Mouse (Mus musculus) midbrain, embryonic 12.5 days (tissue): ENCODE measurements around the gene Morn1. TPM values are rescaled to one million over a fixed set of nuclear protein-coding genes. Genes with fewer than 3 reads are reported as not detected.

ENCODE experiments used
- ATAC-seq: fragments of 200-750 bp; cut with Nextera tagmentation; 2 replicates; pipeline ENCODE4 v1.8.0; 2017; ENCODE audit warnings: low read depth, moderate TSS enrichment, moderate library complexity; ENCODE audit not compliant: low FRiP score
- H3K27ac ChIP-seq: fragments of 300-500 bp; sonication (generic); replicated peaks from 2 replicates; pipeline ENCODE4 v1.5.1; 2016; ENCODE audit warnings: mild to moderate bottlenecking
- H3K27me3 ChIP-seq: fragments of 300-500 bp; sonication (generic); 2 replicates; pipeline ENCODE4 v1.6.1; 2016; ENCODE audit warnings: mild to moderate bottlenecking
- H3K36me3 ChIP-seq: fragments of 300-500 bp; sonication (generic); 2 replicates; pipeline ENCODE4 v1.6.1; 2016
- H3K4me1 ChIP-seq: fragments of 300-500 bp; sonication (generic); 2 replicates; pipeline ENCODE4 v1.6.1; 2016
- H3K4me2 ChIP-seq: fragments of 300-500 bp; sonication (generic); replicated peaks from 2 replicates; pipeline ENCODE4 v1.6.1; 2016; ENCODE audit warnings: mild to moderate bottlenecking, moderate library complexity
- H3K4me3 ChIP-seq: fragments of 300-500 bp; sonication (generic); 2 replicates; pipeline ENCODE4 v1.5.1; 2016; ENCODE audit warnings: mild to moderate bottlenecking
- H3K9ac ChIP-seq: fragments of 300-500 bp; sonication (generic); replicated peaks from 2 replicates; pipeline ENCODE4 v1.6.1; 2016; ENCODE audit warnings: mild to moderate bottlenecking, moderate library complexity
- H3K9me3 ChIP-seq: fragments of 300-500 bp; sonication (generic); 2 replicates; pipeline ENCODE4 v1.6.1; 2016; ENCODE audit warnings: mild to moderate bottlenecking
- WGBS: fragments of 180-500 bp; shearing (Covaris S2); methylation state at CpG from one replicate; pipeline ENCODE4 v1.1.7; 2016; 5-methylcytosine and 5-hydroxymethylcytosine counted together
- polyA plus RNA-seq: library from polyadenylated mRNA; unstranded; fragments of >200 nt; fragmentation: Nextera tagmentation; extraction: Ambion mirVana; gene quantifications from 2 replicates; pipeline ENCODE4 v1.2.1, GENCODE M21; 2016

Morn1 gene
- polyA plus RNA-seq, result 5.6 and 5.7 TPM in 2 replicates

DNA sequence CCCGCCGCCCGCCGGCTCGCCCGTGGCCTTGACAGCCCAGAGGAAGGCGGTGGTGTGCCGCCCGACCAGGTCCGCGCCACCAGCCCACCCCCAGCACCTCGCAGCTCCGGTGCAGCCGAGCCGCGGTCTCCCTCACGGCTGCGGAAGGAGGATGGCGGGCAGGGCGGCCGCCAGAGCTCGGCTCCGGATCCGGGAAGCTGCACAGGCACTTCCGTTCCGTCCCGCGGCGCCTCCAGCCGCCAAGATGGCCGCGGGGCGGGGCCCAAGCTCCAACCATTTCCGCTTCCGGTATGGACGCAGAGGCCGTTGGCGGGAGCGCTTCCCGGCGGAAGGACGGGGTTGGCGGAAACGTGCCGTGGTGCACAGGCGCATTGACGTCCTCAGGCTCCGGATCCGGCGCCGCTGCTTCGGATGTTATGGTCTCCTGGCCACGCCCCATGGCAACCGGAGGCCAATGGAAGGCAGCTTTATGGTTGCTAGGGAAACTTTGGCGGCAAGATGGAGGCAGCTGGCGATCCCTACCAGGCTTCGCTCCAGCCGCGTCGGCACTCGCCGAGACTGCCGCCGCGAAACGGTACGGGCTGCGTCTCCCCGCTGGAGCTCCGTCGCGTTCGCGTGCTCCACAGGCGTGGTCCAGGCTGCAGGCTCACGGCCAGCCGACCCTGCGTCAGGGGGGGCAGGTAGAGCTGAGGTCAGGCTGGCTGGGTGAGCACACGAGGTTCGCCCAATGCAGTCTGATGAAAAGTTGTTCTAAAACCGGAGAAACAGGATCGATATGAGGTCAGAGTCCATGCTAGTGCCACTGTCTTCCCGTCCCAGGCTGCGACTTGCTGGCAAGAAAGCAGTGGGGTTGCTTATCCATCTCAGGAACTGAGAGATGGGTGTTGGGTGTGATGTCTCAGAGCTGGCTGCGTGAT, at the start of gene Morn1, which contains the start of gene Rer1:
TSS of gene Morn1 (plus strand) at position 470 of the 917 bp plus-strand sequence.
TSS of gene Rer1 (minus strand) at position 275 of the 917 bp plus-strand sequence.
- Histone ChIP-seq H3K4me1 (peaks cover 27% of the 10 kb centered on the region), H3K4me2 (peak within 1 kb of the TSS; percentile 87), H3K27me3 (no peaks in the 10 kb centered on the region), H3K4me3 (peak within 1 kb of the TSS; percentile 87), H3K9ac (peak within 1 kb of the TSS; percentile 94), H3K36me3 (peaks cover 26% of the 10 kb centered on the region), H3K27ac (peak within 1 kb of the TSS; percentile 89), H3K9me3 (no peaks in the 10 kb centered on the region)
- WGBS, result under 1% methylated on average over 84 of the region's 85 CpGs
- ATAC-seq, result peak; percentile 97

DNA sequence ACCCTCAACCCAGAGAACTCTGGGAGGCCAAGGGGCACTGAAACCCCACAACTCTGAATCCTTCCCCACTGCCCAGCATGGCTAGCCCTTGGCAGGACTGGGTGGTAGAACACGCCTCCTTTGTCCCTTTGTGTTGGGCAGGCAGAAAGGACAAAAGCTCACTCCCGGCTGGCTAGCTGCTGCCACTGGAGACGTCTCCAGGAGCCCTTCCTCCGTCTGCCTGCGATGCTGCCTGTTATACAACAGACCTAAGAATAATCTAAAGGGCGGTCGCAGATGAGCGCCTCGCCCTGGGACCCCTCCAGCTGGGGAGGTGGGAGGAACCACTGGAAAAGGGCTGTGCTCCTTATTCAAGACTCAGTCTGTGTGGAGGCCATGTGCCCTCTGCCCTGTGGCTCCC, 46.2 kb upstream of the Morn1 start:
- no peaks in the 10 kb centered on the region for H3K9me3 ChIP-seq
- 0 out of 2 replicates have a peak overlapping the region, but pooled peaks have one; percentile 10 for H3K4me2 ChIP-seq
- H3K27ac ChIP-seq, result peak overlapping the region; percentile 50
- peaks cover 29% of the 10 kb centered on the region for H3K4me1 ChIP-seq
- 10% methylated on average over 9 of the region's 9 CpGs for WGBS
- peak; percentile 27; the same call in 1 of the 2 replicates for ATAC-seq
- H3K9ac ChIP-seq, result peak overlapping the region; percentile 37; the same call in 1 of the 2 replicates
- H3K4me3 ChIP-seq, result no peak overlapping the region
- peaks cover 59% of the 10 kb centered on the region for H3K27me3 ChIP-seq
- H3K36me3 ChIP-seq, result no peaks in the 10 kb centered on the region

DNA sequence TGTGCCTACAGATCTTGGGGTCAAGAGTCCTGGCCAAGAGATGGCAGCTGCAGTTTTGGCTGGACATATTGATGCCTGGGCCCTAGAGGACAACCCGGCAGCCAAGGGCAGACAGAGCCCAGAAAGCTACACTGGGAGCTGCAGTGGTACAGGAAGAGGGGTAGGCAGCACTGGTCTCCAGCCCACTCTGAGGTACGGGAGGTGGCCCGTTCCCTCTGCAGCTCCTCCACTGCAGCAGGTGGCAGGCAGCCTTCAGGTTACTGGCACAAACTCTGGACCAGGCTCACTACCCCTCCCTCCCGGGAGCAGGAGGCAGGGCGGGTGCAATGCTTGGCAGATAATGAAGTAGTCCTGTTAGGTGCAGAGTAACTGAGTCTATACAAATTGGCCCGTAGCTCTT, 45.7 kb upstream of the Morn1 start:
- H3K9ac ChIP-seq, result peak overlapping the region; percentile 37; the same call in 1 of the 2 replicates
- H3K27me3 ChIP-seq, result peaks cover 63% of the 10 kb centered on the region
- 50% methylated on average over 6 of the region's 6 CpGs for WGBS
- no peak for ATAC-seq
- peak overlapping the region; percentile 50 for H3K27ac ChIP-seq
- H3K9me3 ChIP-seq, result no peaks in the 10 kb centered on the region
- no peak overlapping the region for H3K4me3 ChIP-seq
- H3K4me2 ChIP-seq, result no peak overlapping the region
- no peaks in the 10 kb centered on the region for H3K36me3 ChIP-seq
- peaks cover 29% of the 10 kb centered on the region for H3K4me1 ChIP-seq

DNA sequence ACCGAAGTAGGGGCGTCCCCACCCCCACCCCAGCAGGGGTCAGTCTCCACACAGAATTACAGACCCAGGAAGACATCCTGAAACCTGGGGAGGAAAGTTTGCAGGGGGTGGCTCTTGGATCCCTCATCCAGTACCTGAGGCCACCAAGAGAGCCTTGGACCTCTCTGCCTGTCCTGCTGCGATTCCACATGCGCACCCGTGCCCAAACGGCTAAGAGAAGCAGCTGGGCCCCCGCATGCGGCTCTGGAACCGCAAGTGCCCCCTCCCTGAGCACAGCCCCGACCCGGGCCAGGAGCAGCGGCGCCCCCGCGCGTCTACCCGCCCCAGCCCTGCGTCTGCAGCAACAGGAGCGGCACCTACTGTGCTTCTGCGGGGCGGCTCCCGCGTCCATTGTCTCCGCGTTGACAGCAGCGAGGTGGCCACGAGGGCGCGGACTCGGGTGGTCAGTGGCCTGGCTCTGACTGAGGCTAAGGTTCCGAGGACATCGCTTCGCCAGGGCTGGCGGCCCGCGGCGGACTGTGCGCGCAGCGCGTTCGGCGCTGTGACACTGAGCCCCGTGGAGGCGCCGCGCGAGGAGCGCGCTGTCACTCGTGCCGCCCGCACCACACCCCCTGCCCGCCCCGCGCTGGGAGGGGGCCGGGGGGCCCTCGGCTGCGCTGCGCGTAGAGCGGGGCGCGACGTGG, 43.6 kb upstream of the Morn1 start:
- no peak; the same call in 1 of the 2 replicates for ATAC-seq

DNA sequence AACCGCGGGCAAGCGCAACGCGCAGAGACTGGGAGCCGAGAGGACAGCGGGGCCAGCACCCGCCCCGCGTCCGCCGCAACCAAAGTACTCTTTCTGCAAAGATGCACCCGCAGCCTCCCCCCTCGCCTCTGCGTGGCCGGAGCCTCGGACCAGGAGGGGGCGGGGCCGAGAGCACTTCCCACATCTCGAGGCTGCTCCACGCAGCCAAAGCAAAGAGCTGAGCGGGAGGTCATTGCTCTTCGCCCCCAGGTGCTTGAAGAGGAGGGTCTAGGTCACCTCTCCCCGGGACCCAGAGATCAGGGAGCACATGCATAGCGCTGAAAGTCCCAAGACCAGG, 43.1 kb upstream of the Morn1 start:
- Histone ChIP-seq H3K4me1 (peaks cover 29% of the 10 kb centered on the region), H3K9ac (peak overlapping the region; percentile 54), H3K9me3 (no peaks in the 10 kb centered on the region), H3K27ac (no peak overlapping the region), H3K27me3 (peaks cover 65% of the 10 kb centered on the region), H3K36me3 (no peaks in the 10 kb centered on the region), H3K4me3 (peak overlapping the region; percentile 50), H3K4me2 (peak overlapping the region; percentile 75)
- 1% methylated on average over 25 of the region's 25 CpGs for WGBS
- ATAC-seq, result no peak

More for the DNA sequence above, 43.6 kb upstream of the Morn1 start:
- Histone ChIP-seq H3K4me2 (peak overlapping the region; percentile 75), H3K4me1 (peaks cover 29% of the 10 kb centered on the region), H3K4me3 (peak overlapping the region; percentile 50), H3K9me3 (no peaks in the 10 kb centered on the region), H3K27me3 (peaks cover 65% of the 10 kb centered on the region), H3K27ac (no peak overlapping the region), H3K36me3 (no peaks in the 10 kb centered on the region), H3K9ac (peak overlapping the region; percentile 54)
- under 1% methylated on average over 58 of the region's 65 CpGs for WGBS

DNA sequence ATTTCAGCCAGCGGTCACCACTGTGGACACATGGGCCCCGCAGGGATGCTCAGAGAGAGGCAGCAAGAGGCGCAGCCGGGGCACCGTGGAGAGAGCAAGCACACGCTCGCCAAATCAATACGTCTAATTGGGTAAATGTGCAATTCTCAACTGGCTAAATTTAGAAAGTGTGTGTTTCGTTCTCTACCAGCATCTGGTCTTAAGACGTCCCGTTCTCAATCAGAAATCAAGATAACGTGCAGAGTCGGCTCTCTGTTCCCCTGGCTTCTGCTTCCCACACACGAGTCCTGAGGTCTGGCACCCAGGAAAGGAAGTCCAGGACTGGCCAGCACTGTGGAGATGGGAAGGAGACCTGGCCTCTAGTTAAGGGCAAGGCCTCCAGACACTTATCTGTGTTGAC, 39.7 kb upstream of the Morn1 start:
- H3K9ac ChIP-seq, result no peak overlapping the region
- ATAC-seq, result no peak
- no peak overlapping the region for H3K27ac ChIP-seq
- no peaks in the 10 kb centered on the region for H3K9me3 ChIP-seq
- H3K27me3 ChIP-seq, result peaks cover 48% of the 10 kb centered on the region
- no peaks in the 10 kb centered on the region for H3K36me3 ChIP-seq
- no peak overlapping the region for H3K4me2 ChIP-seq
- WGBS, result 87% methylated on average over 14 of the region's 14 CpGs
- no peak overlapping the region for H3K4me3 ChIP-seq
- peaks cover 13% of the 10 kb centered on the region for H3K4me1 ChIP-seq

DNA sequence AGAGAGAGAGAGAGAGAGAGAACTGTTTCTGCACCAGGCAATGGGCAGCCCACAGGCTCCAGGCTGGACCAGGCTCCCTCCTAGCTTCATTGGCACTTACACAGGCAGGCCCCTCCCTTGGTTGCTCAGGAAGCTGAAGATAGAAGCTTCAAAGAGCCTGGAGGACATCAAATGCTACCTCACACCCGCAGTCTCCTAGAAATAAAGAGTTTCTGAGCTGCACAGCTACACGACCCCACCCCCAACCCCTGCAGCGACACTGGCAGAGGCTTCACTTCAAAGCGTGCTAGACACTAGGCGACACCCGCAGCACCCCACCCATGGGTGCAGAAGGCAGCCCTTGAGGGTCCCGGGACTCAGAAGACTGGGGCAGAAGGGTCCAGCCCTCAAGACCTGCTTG, 36.3 kb upstream of the Morn1 start:
- H3K9ac ChIP-seq, result no peak overlapping the region
- no peaks in the 10 kb centered on the region for H3K36me3 ChIP-seq
- WGBS, result 86% methylated on average over 7 of the region's 7 CpGs
- H3K9me3 ChIP-seq, result no peaks in the 10 kb centered on the region
- H3K27me3 ChIP-seq, result peaks cover 13% of the 10 kb centered on the region
- peaks cover 13% of the 10 kb centered on the region; the same call in 1 of the 2 replicates for H3K4me1 ChIP-seq
- no peak overlapping the region for H3K4me2 ChIP-seq
- no peak overlapping the region for H3K4me3 ChIP-seq
- no peak overlapping the region for H3K27ac ChIP-seq
- ATAC-seq, result no peak

DNA sequence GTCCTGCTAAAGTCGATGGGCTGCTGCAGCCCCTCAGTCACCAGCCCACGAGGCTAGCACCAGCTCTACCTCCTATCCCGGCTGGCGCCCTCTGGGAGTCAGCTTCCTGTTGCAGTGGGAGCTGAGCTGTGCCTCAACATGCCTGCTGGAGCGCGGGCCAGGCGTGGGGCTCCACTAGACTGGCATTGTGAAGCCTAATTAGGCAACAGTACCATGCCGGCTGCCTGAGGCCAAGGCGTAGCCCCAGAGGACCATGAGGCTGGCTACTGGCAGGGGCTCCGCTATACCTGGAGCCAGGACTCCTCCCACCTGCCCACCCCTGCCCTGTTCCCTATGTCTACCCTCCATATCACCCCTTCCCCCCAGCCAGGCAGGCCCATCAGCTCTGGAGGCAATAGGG, 29.7 kb upstream of the Morn1 start, which contains the start of gene Plch2:
TSS of gene Plch2 (minus strand) at position 61 of the 400 bp plus-strand sequence.
- 73% methylated on average over 10 of the region's 10 CpGs for WGBS
- H3K36me3 ChIP-seq, result no peaks in the 10 kb centered on the region
- H3K9ac ChIP-seq, result no peak within 1 kb of the TSS; the same call in 1 of the 2 replicates
- H3K9me3 ChIP-seq, result no peaks in the 10 kb centered on the region
- H3K4me2 ChIP-seq, result no peak within 1 kb of the TSS
- peak; percentile 35; the same call in 1 of the 2 replicates for ATAC-seq
- H3K4me1 ChIP-seq, result peaks cover 36% of the 10 kb centered on the region
- H3K27me3 ChIP-seq, result peaks cover 13% of the 10 kb centered on the region
- H3K4me3 ChIP-seq, result no peak within 1 kb of the TSS
- H3K27ac ChIP-seq, result no peak within 1 kb of the TSS

DNA sequence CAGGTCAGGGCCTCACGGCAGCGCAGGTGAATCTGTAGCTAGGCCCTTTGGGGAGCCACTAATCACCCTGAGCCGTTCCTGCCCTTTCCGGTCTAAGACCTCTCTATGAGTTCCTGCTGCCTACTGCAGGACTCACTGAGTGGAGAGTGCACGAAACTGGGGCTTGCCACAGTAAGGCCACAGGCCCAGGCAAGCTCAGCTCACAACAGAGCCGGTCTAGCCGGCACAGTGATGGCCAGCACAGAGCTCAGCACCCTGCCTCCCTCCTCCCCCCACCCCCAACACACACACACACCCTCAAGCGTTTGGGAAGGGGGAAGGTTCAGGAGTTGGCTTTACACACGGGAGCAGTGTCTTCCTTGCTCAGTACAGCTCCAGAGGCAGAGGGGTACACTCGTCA, 28.1 kb upstream of the Morn1 start:
- Histone ChIP-seq H3K27ac (no peak overlapping the region), H3K9me3 (no peaks in the 10 kb centered on the region), H3K36me3 (no peaks in the 10 kb centered on the region), H3K4me1 (peaks cover 30% of the 10 kb centered on the region), H3K4me2 (no peak overlapping the region), H3K27me3 (peaks cover 13% of the 10 kb centered on the region), H3K4me3 (no peak overlapping the region), H3K9ac (no peak overlapping the region)
- 35% methylated on average over 10 of the region's 10 CpGs for WGBS
- ATAC-seq, result no peak

DNA sequence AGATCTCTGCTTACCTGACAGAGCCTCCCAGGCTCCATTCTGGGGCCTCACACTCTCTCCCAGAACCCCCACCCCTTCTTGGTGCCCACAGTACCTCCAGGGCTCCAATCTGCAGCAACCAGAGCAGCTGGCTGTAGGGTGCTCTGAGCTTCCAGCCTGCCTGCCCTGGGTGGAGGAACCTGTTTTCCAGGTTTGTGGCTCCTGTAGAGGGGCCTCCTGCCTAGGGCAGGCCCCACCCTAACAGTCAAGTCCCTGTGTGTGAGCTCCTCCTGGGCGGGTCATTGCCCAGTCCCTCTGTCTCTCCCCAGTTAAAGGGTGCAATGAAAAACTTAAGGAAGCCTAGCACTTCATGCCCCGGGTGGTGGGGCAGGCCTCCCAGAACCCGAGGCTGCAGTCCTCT, 22.5 kb upstream of the Morn1 start:
- H3K36me3 ChIP-seq, result peaks cover 7% of the 10 kb centered on the region
- H3K4me2 ChIP-seq, result no peak overlapping the region
- no peaks in the 10 kb centered on the region for H3K9me3 ChIP-seq
- no peaks in the 10 kb centered on the region for H3K27me3 ChIP-seq
- H3K4me3 ChIP-seq, result no peak overlapping the region
- H3K4me1 ChIP-seq, result peaks cover 25% of the 10 kb centered on the region
- H3K27ac ChIP-seq, result no peak overlapping the region
- ATAC-seq, result no peak
- no peak overlapping the region for H3K9ac ChIP-seq
- WGBS, result 45% methylated on average over 3 of the region's 3 CpGs

DNA sequence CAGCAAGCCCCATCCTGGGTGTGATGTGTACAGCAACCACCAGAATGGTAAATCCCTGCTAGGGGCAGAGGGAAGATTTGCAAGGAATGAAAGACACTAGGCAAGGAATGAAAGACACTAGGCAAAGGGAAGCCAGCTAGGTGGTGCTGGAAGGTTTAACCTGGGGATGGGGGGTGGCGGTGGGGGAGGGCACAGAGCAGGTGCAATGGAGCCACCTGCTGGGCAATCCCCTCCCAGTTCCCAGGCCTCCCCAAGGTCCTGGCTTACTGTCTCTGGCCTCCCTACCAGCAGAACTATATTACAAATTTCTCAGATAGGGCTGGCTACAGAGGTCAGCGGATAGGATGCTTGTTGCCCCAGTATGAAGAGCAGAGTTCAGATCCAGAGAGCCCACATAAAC, 21.9 kb upstream of the Morn1 start:
- peaks cover 12% of the 10 kb centered on the region for H3K36me3 ChIP-seq
- ATAC-seq, result no peak
- H3K4me3 ChIP-seq, result no peak overlapping the region
- 78% methylated on average over 2 of the region's 2 CpGs for WGBS
- H3K27ac ChIP-seq, result no peak overlapping the region
- no peak overlapping the region for H3K4me2 ChIP-seq
- no peaks in the 10 kb centered on the region for H3K27me3 ChIP-seq
- peaks cover 19% of the 10 kb centered on the region for H3K4me1 ChIP-seq
- H3K9me3 ChIP-seq, result no peaks in the 10 kb centered on the region
- H3K9ac ChIP-seq, result no peak overlapping the region
